Mouse (Mus musculus) embryonic facial prominence, embryonic 12.5 days (tissue): Measurements from ENCODE around the gene Kdm8. TPM values are rescaled to one million over a fixed set of nuclear protein-coding genes. Genes with fewer than 3 reads are reported as not detected.

Source experiments
- ATAC-seq: fragments of 200-750 bp; cut with Nextera tagmentation; 2 replicates; pipeline ENCODE4 v1.8.0; 2017; ENCODE audit not compliant: insufficient number of reproducible peaks, insufficient read depth, low FRiP score, low TSS enrichment
- H3K27ac ChIP-seq: fragments of 300-500 bp; sonication (generic); 2 replicates; pipeline ENCODE4 v1.5.1; 2016; ENCODE audit warnings: mild to moderate bottlenecking
- H3K27me3 ChIP-seq: fragments of 300-500 bp; sonication (generic); 2 replicates; pipeline ENCODE4 v1.6.1; 2016; ENCODE audit warnings: mild to moderate bottlenecking, moderate library complexity
- H3K36me3 ChIP-seq: fragments of 300-500 bp; sonication (generic); 2 replicates; pipeline ENCODE4 v1.6.1; 2016; ENCODE audit warnings: mild to moderate bottlenecking
- H3K4me1 ChIP-seq: fragments of 300-500 bp; sonication (generic); 2 replicates; pipeline ENCODE4 v1.6.1; 2016
- H3K4me2 ChIP-seq: fragments of 300-500 bp; sonication (generic); replicated peaks from 2 replicates; pipeline ENCODE4 v1.6.1; 2016; ENCODE audit warnings: mild to moderate bottlenecking, moderate library complexity
- H3K4me3 ChIP-seq: fragments of 300-500 bp; sonication (generic); 2 replicates; pipeline ENCODE4 v1.5.1; 2016; ENCODE audit warnings: mild to moderate bottlenecking
- H3K9ac ChIP-seq: fragments of 300-500 bp; sonication (generic); 2 replicates; pipeline ENCODE4 v1.6.1; 2016; ENCODE audit warnings: mild to moderate bottlenecking, moderate library complexity
- H3K9me3 ChIP-seq: fragments of 300-500 bp; sonication (generic); 2 replicates; pipeline ENCODE4 v1.6.1; 2016; ENCODE audit warnings: mild to moderate bottlenecking, moderate library complexity
- WGBS: fragments of 180-500 bp; shearing (Covaris S2); methylation state at CpG from one replicate; pipeline ENCODE4 v1.1.7; 2016; 5-methylcytosine and 5-hydroxymethylcytosine counted together
- polyA plus RNA-seq: library from polyadenylated mRNA; unstranded; fragments of >200 nt; fragmentation: Nextera tagmentation; extraction: Ambion mirVana; gene quantifications from 2 replicates; pipeline ENCODE4 v1.2.1, GENCODE M21; 2016

Gene Kdm8
- polyA plus RNA-seq, 1 experiment from 2014 or later: 11.8 TPM

DNA sequence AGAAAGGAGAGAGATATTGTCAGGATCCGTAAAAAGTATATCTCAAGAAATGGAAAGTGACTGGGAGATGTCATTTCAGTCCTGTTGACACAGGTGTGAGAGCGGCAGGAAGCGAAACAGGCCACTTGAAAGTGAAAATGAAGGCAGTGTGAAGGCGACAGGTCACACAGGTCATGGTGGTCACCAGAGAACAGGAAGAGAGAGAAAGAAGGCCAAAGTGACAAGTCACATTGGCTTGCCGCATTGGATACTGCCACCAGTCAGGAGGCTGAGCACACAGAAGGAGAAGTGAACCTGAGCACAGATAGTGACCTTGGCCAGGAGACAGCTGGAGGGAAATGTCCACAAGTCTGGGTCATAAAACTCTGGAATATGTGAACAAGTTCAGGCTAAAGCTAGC lies 67.0 kb downstream of the Kdm8 start:
- Histone ChIP-seq H3K4me1 (no peaks in the 10 kb centered on the region), H3K36me3 (no peaks in the 10 kb centered on the region), H3K27me3 (no peaks in the 10 kb centered on the region), H3K4me2 (no peak overlapping the region), H3K4me3 (no peak overlapping the region), H3K9me3 (no peaks in the 10 kb centered on the region), H3K27ac (no peak overlapping the region), H3K9ac (no peak overlapping the region)
- 79% methylated on average over 5 of the region's 5 CpGs for WGBS
- ATAC-seq: no peak

DNA sequence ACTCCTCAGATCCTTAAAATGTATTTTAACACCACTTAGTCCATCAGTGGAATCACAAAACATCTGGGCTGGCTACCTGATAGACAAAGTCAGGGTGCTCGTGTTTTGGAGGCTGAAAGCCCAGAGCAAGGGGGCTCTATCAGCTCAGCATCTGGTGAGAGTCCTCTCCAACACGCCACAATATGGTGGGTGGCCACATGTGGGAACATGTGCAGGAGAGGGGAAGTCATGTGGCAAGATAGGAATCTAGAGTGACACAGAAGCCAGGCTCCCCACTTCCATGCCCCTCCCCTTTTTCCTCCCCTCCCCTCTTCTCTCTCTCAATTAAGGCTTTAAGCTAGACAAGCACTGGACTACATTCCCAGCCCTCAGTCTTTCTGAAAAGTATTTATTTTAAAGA lies 67.4 kb downstream of the Kdm8 start:
- no peak overlapping the region for H3K4me3 ChIP-seq
- H3K4me1 ChIP-seq: no peaks in the 10 kb centered on the region
- no peaks in the 10 kb centered on the region for H3K9me3 ChIP-seq
- 54% methylated on average over 2 of the region's 2 CpGs for WGBS
- H3K4me2 ChIP-seq: no peak overlapping the region
- no peak overlapping the region for H3K27ac ChIP-seq
- H3K36me3 ChIP-seq: no peaks in the 10 kb centered on the region
- no peaks in the 10 kb centered on the region for H3K27me3 ChIP-seq
- no peak overlapping the region for H3K9ac ChIP-seq
- ATAC-seq: no peak

Other genes with a start within 250 kb of the Kdm8 start
- gene Nsmce1, start 46.9 kb downstream of the Kdm8 start, polyA plus RNA-seq: 121 and 123 TPM in 2 replicates
- gene Il4ra, start 107.4 kb downstream of the Kdm8 start, polyA plus RNA-seq: 5.3 and 6.3 TPM in 2 replicates
- gene Il21r, start 158.8 kb downstream of the Kdm8 start, polyA plus RNA-seq: 0.09 and 0.17 TPM in 2 replicates